Mouse (Mus musculus) C2C12 (cell line): Measurements from ENCODE around the gene Palld.

ENCODE experiments used
- CEBPB ChIP-seq: IDR thresholded peaks from one replicate; pipeline ENCODE4 v1.6.1; 2011; ENCODE audit warnings: low read depth, mild to moderate bottlenecking, control low read depth, moderate library complexity
- CTCF ChIP-seq: IDR thresholded peaks from one replicate; pipeline ENCODE4 v1.5.1; 2011; ENCODE audit not compliant: control insufficient read depth, insufficient read depth, insufficient read length
- FOSL1 ChIP-seq: IDR thresholded peaks from one replicate; pipeline ENCODE4 v1.8.0; 2011; ENCODE audit warnings: mild to moderate bottlenecking, low read length; ENCODE audit not compliant: poor library complexity, insufficient read depth, severe bottlenecking
- MAX ChIP-seq: IDR thresholded peaks from one replicate; pipeline ENCODE4 v1.6.1; 2011; ENCODE audit warnings: mild to moderate bottlenecking, control low read depth
- MYOG ChIP-seq: IDR thresholded peaks from one replicate; pipeline ENCODE4 v1.6.1; 2011; ENCODE audit not compliant: control insufficient read depth, insufficient read length; ENCODE audit errors: extremely low read depth
- USF1 ChIP-seq: IDR thresholded peaks from one replicate; pipeline ENCODE4 v1.6.1; 2011; ENCODE audit warnings: low read depth, mild to moderate bottlenecking, control low read depth, moderate library complexity

DNA sequence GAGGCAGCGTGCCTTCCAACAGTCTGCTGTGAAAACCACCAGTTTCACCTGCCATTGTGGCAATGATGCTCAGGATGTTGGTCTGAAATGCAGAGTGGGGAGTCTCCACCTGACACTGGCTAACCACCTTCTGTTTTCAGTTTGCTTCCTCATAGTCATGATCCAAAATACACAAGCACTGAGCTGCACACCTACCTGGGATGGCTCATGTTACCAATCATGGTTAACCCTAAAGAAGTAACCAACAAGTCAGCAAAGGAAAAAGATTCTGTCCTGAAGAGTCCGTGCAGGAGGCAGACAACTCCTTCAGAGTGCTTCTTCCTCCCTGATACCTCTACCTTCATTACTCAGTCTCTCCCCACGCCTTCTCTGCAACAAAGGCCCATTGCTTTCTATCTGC, 314.8 kb downstream of the Palld start:
- TF ChIP-seq FOSL1 (no peak), MAX (no peak), CTCF (no peak), USF1 (no peak), CEBPB (no peak), MYOG (no peak)
